Comparison of ENCODE assay signal across 25 mouse cellular contexts in the genomic region with DNA sequence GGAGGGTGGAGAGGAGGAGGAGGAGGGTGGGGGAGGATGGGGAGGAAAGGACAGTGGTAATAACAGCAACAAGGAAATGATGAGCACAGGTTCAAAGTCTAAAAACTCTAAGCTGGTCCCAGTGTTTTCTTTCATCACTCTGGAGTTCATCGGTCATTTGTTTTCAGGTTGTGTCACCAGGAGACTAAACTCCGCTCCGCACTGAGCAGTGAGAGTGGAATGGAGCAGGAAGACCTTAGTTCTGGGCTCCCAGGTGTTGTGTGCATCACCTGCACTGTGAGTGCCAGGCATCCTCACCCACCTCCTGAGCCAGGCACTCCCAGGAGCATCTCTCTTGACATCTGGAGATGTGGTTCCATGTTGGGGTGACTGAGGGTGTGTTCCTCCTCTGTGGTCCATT.
DNase-seq lines count a peak whose midpoint lies in the region; ATAC-seq and TF ChIP-seq lines count a peak whose summit lies in the region.
"Had no signal": no experiment of that assay in that cellular context is flagged by ENCODE, and none has a peak within 500 bp of the region (broad histone marks: within the 10 kb centered on the region; RNA-seq: fewer than 3 reads in every experiment).

No protein-coding gene starts in this region.

- no peak overlapping the region for H3K4me2 ChIP-seq in intestine, embryonic 14.5 days (ENCODE audit: low read length)
- H3K4me2 ChIP-seq in intestine, postnatal 0 days (replicated peaks; ENCODE audit: low read depth), result no peak overlapping the region
- no peak overlapping the region for H3K4me2 ChIP-seq in stomach, postnatal 0 days (replicated peaks; ENCODE audit: low read depth)
- no peak overlapping the region for H3K4me2 ChIP-seq in hindbrain, embryonic 12.5 days (replicated peaks)
- H3K4me2 ChIP-seq: embryonic facial prominence, embryonic 12.5 days; embryonic facial prominence, embryonic 15.5 days; forebrain, embryonic 12.5 days; forebrain, embryonic 15.5 days; heart, embryonic 12.5 days; heart, embryonic 15.5 days; hindbrain, embryonic 15.5 days had no signal

- no peaks in the 10 kb centered on the region for H3K9me3 ChIP-seq in intestine, embryonic 14.5 days (ENCODE audit: control insufficient read depth, low read length)
- H3K9me3 ChIP-seq in intestine, postnatal 0 days (ENCODE audit: control insufficient read depth), result no peaks in the 10 kb centered on the region
- no peaks in the 10 kb centered on the region for H3K9me3 ChIP-seq in stomach, postnatal 0 days (ENCODE audit: control insufficient read depth, low read length)
- no peaks in the 10 kb centered on the region for H3K9me3 ChIP-seq in hindbrain, embryonic 12.5 days (replicated peaks)
- H3K9me3 ChIP-seq: embryonic facial prominence, embryonic 12.5 days; embryonic facial prominence, embryonic 15.5 days; forebrain, embryonic 12.5 days; forebrain, embryonic 15.5 days; heart, embryonic 12.5 days; heart, embryonic 15.5 days; hindbrain, embryonic 15.5 days had no signal

- no peaks in the 10 kb centered on the region for H3K27me3 ChIP-seq in intestine, embryonic 14.5 days (replicated peaks; ENCODE audit: control insufficient read depth, insufficient read depth, low read length)
- no peaks in the 10 kb centered on the region for H3K27me3 ChIP-seq in intestine, postnatal 0 days (replicated peaks; ENCODE audit: control insufficient read depth, insufficient read depth, low read length)
- H3K27me3 ChIP-seq in stomach, postnatal 0 days (ENCODE audit: control insufficient read depth, insufficient read depth, low read length), result no peaks in the 10 kb centered on the region
- no peaks in the 10 kb centered on the region for H3K27me3 ChIP-seq in hindbrain, embryonic 12.5 days
- H3K27me3 ChIP-seq: forebrain, embryonic 12.5 days; forebrain, embryonic 15.5 days; hindbrain, embryonic 15.5 days had no signal

- peak; percentile 27; the same call in 1 of the 2 replicates for ATAC-seq in intestine, embryonic 14.5 days (replicated peaks; ENCODE audit: low FRiP score, low TSS enrichment, low read depth)
- peak; percentile 78 for ATAC-seq in intestine, postnatal 0 days
- ATAC-seq in stomach, postnatal 0 days (ENCODE audit: low FRiP score, low TSS enrichment), result peak; percentile 68
- ATAC-seq in hindbrain, embryonic 12.5 days (ENCODE audit: low FRiP score), result no peak
- ATAC-seq: activated CD4-positive, CD25-positive, alpha-beta regulatory T cell, adult 4 months; forebrain, embryonic 15.5 days had no signal

- TF ChIP-seq CTCF in intestine, postnatal 0 days (IDR thresholded peaks at IDR 0.05; ENCODE audit: low read depth), result no peak
- no peak for TF ChIP-seq CTCF in stomach, postnatal 0 days (IDR thresholded peaks at IDR 0.05; ENCODE audit: low read depth)

- 86% methylated on average over 3 of the region's 3 CpGs for WGBS in intestine, embryonic 14.5 days
- 40% methylated on average over 3 of the region's 3 CpGs for WGBS in intestine, postnatal 0 days
- 82% methylated on average over 3 of the region's 3 CpGs for WGBS in stomach, postnatal 0 days
- WGBS in hindbrain, embryonic 12.5 days, result 94% methylated on average over 3 of the region's 3 CpGs

- no peak overlapping the region for H3K27ac ChIP-seq in intestine, embryonic 14.5 days (ENCODE audit: low read depth)
- no peak overlapping the region; the same call in 1 of the 2 replicates for H3K27ac ChIP-seq in intestine, postnatal 0 days (ENCODE audit: low read depth, low read length)
- H3K27ac ChIP-seq in stomach, postnatal 0 days (replicated peaks), result peak overlapping the region; percentile 46; the same call in 1 of the 2 replicates
- no peak overlapping the region for H3K27ac ChIP-seq in hindbrain, embryonic 12.5 days
- H3K27ac ChIP-seq: embryonic facial prominence, embryonic 12.5 days; embryonic facial prominence, embryonic 15.5 days; forebrain, embryonic 12.5 days; forebrain, embryonic 15.5 days; heart, adult 2 months; heart, embryonic 15.5 days; hindbrain, embryonic 15.5 days had no signal

- H3K4me3 ChIP-seq in intestine, embryonic 14.5 days (ENCODE audit: low read depth, low read length), result no peak overlapping the region
- H3K4me3 ChIP-seq in intestine, postnatal 0 days (ENCODE audit: low read depth, low read length), result no peak overlapping the region
- no peak overlapping the region for H3K4me3 ChIP-seq in stomach, postnatal 0 days (ENCODE audit: low read depth, low read length)
- H3K4me3 ChIP-seq in hindbrain, embryonic 12.5 days, result no peak overlapping the region
- H3K4me3 ChIP-seq: embryonic facial prominence, embryonic 12.5 days; embryonic facial prominence, embryonic 15.5 days; forebrain, embryonic 12.5 days; forebrain, embryonic 15.5 days; heart, adult 2 months; heart, embryonic 12.5 days; heart, embryonic 15.5 days; hindbrain, embryonic 15.5 days had no signal

- peaks cover 3% of the 10 kb centered on the region; the same call in 1 of the 2 replicates for H3K4me1 ChIP-seq in intestine, embryonic 14.5 days (replicated peaks; ENCODE audit: control insufficient read depth, insufficient read depth, low read length)
- peaks cover 3% of the 10 kb centered on the region; the same call in 1 of the 2 replicates for H3K4me1 ChIP-seq in intestine, postnatal 0 days (replicated peaks; ENCODE audit: control insufficient read depth, insufficient read depth, low read length)
- H3K4me1 ChIP-seq in stomach, postnatal 0 days (replicated peaks; ENCODE audit: control insufficient read depth, insufficient read depth), result no peaks in the 10 kb centered on the region
- no peaks in the 10 kb centered on the region for H3K4me1 ChIP-seq in hindbrain, embryonic 12.5 days
- H3K4me1 ChIP-seq: embryonic facial prominence, embryonic 12.5 days; embryonic facial prominence, embryonic 15.5 days; forebrain, embryonic 12.5 days; forebrain, embryonic 15.5 days; heart, embryonic 12.5 days; heart, embryonic 15.5 days; hindbrain, embryonic 15.5 days had no signal

- H3K36me3 ChIP-seq in intestine, embryonic 14.5 days (ENCODE audit: control insufficient read depth, insufficient read depth, low read length), result no peaks in the 10 kb centered on the region
- H3K36me3 ChIP-seq in intestine, postnatal 0 days (ENCODE audit: control insufficient read depth, insufficient read depth), result no peaks in the 10 kb centered on the region
- no peaks in the 10 kb centered on the region for H3K36me3 ChIP-seq in stomach, postnatal 0 days (ENCODE audit: control insufficient read depth, insufficient read depth, low read length)
- H3K36me3 ChIP-seq in hindbrain, embryonic 12.5 days, result no peaks in the 10 kb centered on the region
- H3K36me3 ChIP-seq: embryonic facial prominence, embryonic 12.5 days; embryonic facial prominence, embryonic 15.5 days; forebrain, embryonic 12.5 days; forebrain, embryonic 15.5 days; heart, embryonic 12.5 days; heart, embryonic 15.5 days; hindbrain, embryonic 15.5 days had no signal

- H3K9ac ChIP-seq in intestine, embryonic 14.5 days (ENCODE audit: low read length), result no peak overlapping the region
- no peak overlapping the region for H3K9ac ChIP-seq in intestine, postnatal 0 days (ENCODE audit: low read depth, low read length)
- no peak overlapping the region for H3K9ac ChIP-seq in stomach, postnatal 0 days (ENCODE audit: low read length)
- H3K9ac ChIP-seq in hindbrain, embryonic 12.5 days, result no peak overlapping the region
- H3K9ac ChIP-seq: embryonic facial prominence, embryonic 12.5 days; embryonic facial prominence, embryonic 15.5 days; forebrain, embryonic 12.5 days; forebrain, embryonic 15.5 days; heart, embryonic 12.5 days; heart, embryonic 15.5 days; hindbrain, embryonic 15.5 days had no signal

- DNase-seq in heart, adult 11 months, result peak; percentile 37
- no peak for DNase-seq in heart, adult 8-10 months (ENCODE audit: low spot score)
- no peak for DNase-seq in intestine, embryonic 14.5 days (ENCODE audit: low spot score)
- DNase-seq in stomach, postnatal 0 days (ENCODE audit: low spot score), result no peak
- no peak for DNase-seq in layer of hippocampus, adult 9-11 months
- DNase-seq in spleen, adult 18-20 months, result no peak
- DNase-seq: adrenal gland, postnatal 14 days; cerebellum, adult 11 months; cerebellum, adult 2 months; cerebellum, adult 9-11 months; cerebellum, postnatal 25 days; gastrocnemius, postnatal 25 days; heart, adult 2 months; heart, postnatal 10 days; heart, postnatal 4 days had no signal

- TF ChIP-seq EP300 in stomach, postnatal 0 days (optimal IDR thresholded peaks at IDR 0.05), result no peak
